Mouse (Mus musculus) CH12.LX (cell line): ENCODE measurements around the gene Sergef. TPM values are rescaled to one million over a fixed set of nuclear protein-coding genes. Genes with fewer than 3 reads are reported as not detected.

Experiments
- DNase-seq: peaks from one replicate; pipeline ENCODE4 v3.0.0-alpha.2; 2013; ENCODE audit errors: extremely low read depth
- H3K27ac ChIP-seq: 2 replicates; pipeline ENCODE4 v1.5.1; 2012; ENCODE audit warnings: low read depth, mild to moderate bottlenecking, control low read depth, moderate library complexity; ENCODE audit not compliant: insufficient read depth
- H3K27me3 ChIP-seq: replicated peaks from 2 replicates; pipeline ENCODE3; 2012; ENCODE audit warnings: inconsistent platforms
- H3K36me3 ChIP-seq, 2 experiments: replicated peaks in 1 of 2; 2 replicates each; pipeline versions ENCODE3 to v1.6.1; 2012; ENCODE audit warnings: inconsistent platforms in 1 of 2, low read length in 1 of 2, mild to moderate bottlenecking in 1 of 2, mixed read lengths in 1 of 2, moderate library complexity in 1 of 2; ENCODE audit not compliant: control insufficient read depth in 1 of 2, insufficient read depth in 1 of 2
- H3K4me1 ChIP-seq, 2 experiments: 2 replicates each; pipeline ENCODE4 v1.6.1; 2012; ENCODE audit warnings: inconsistent platforms in 1 of 2, moderate library complexity in 1 of 2; ENCODE audit not compliant: insufficient read depth in 2 of 2, control insufficient read depth in 1 of 2
- H3K4me2 ChIP-seq: 2 replicates; pipeline ENCODE4 v1.6.1; 2012; ENCODE audit warnings: low read depth, mild to moderate bottlenecking, control low read depth; ENCODE audit not compliant: poor library complexity, insufficient read depth, severe bottlenecking
- H3K4me3 ChIP-seq, 3 experiments: fragments of 150-350 bp in 1 of 3; sonication (generic) in 1 of 3; replicated peaks in 1 of 3; 2 replicates each; pipeline versions ENCODE3 to v1.5.1; 2011 to 2012; ENCODE audit warnings: low read depth in 2 of 3, low read length in 2 of 3, mild to moderate bottlenecking in 2 of 3, moderate library complexity in 2 of 3, control low read depth in 1 of 3, improper control_type of control experiment in 1 of 3, inconsistent platforms in 1 of 3, mixed read lengths in 1 of 3; ENCODE audit not compliant: poor library complexity in 1 of 3
- H3K79me2 ChIP-seq: replicated peaks from 2 replicates; pipeline ENCODE4 v1.6.1; 2012; ENCODE audit warnings: mild to moderate bottlenecking, moderate library complexity; ENCODE audit not compliant: control insufficient read depth, poor library complexity, insufficient read depth, severe bottlenecking; ENCODE audit errors: extremely low read depth
- H3K9ac ChIP-seq: 2 replicates; pipeline ENCODE4 v1.6.1; 2012; ENCODE audit warnings: low read depth, mild to moderate bottlenecking, control low read depth, moderate library complexity; ENCODE audit not compliant: insufficient read depth
- H3K9me3 ChIP-seq: replicated peaks from 2 replicates; pipeline ENCODE3; 2012; ENCODE audit warnings: low read length, inconsistent platforms, mixed read lengths
- CHD1 ChIP-seq: IDR thresholded peaks from 2 replicates; pipeline ENCODE4 v1.6.1; 2012; ENCODE audit warnings: low read depth, low read length, improper control_type of control experiment, inconsistent platforms
- CHD2 ChIP-seq: IDR thresholded peaks from 2 replicates; pipeline ENCODE4 v1.6.1; 2011; ENCODE audit warnings: low read length, improper control_type of control experiment
- CTCF ChIP-seq, 2 experiments: IDR thresholded peaks in 1 of 2; conservative IDR thresholded peaks in 1 of 2; 2 replicates each; pipeline ENCODE4 v1.5.1; 2011 to 2012; ENCODE audit warnings: low read depth in 2 of 2, low read length in 2 of 2, improper control_type of control experiment in 1 of 2, inconsistent platforms in 1 of 2, mild to moderate bottlenecking in 1 of 2, moderate library complexity in 1 of 2
- ELF1 ChIP-seq: IDR thresholded peaks from 2 replicates; pipeline ENCODE4 v1.6.1; 2014; ENCODE audit warnings: low read depth, mild to moderate bottlenecking, inconsistent platforms, low read length, improper control_type of control experiment
- EP300 ChIP-seq: IDR thresholded peaks from 2 replicates; pipeline ENCODE4 v1.6.1; 2011; ENCODE audit warnings: low read length, improper control_type of control experiment
- MAZ ChIP-seq: IDR thresholded peaks from 2 replicates; pipeline ENCODE4 v1.6.1; 2012; ENCODE audit warnings: low read depth, mild to moderate bottlenecking, inconsistent platforms, low read length, improper control_type of control experiment, moderate library complexity
- MEF2A ChIP-seq: IDR thresholded peaks from 2 replicates; pipeline ENCODE4 v1.6.1; 2014; ENCODE audit warnings: low read depth, mild to moderate bottlenecking, inconsistent platforms, low read length, improper control_type of control experiment, borderline replicate concordance
- MXI1 ChIP-seq: IDR thresholded peaks from 2 replicates; pipeline ENCODE4 v1.6.1; 2011; ENCODE audit warnings: mild to moderate bottlenecking, low read depth, low read length, improper control_type of control experiment
- MYC ChIP-seq: IDR thresholded peaks from 2 replicates; pipeline ENCODE4 v1.6.1; 2011; ENCODE audit warnings: low read depth, mild to moderate bottlenecking, improper control_type of control experiment, low read length
- NRF1 ChIP-seq: IDR thresholded peaks from 2 replicates; pipeline ENCODE4 v1.6.1; 2014; ENCODE audit warnings: low read depth, mild to moderate bottlenecking, inconsistent platforms, low read length, improper control_type of control experiment, moderate library complexity
- POLR2AphosphoS2 ChIP-seq: IDR thresholded peaks from 2 replicates; pipeline ENCODE4 v1.6.1; 2011; ENCODE audit warnings: low read depth, low read length, improper control_type of control experiment
- SIN3A ChIP-seq: IDR thresholded peaks from 2 replicates; pipeline ENCODE4 v1.6.1; 2012; ENCODE audit warnings: low read length, improper control_type of control experiment, inconsistent platforms
- SMC3 ChIP-seq: IDR thresholded peaks from 2 replicates; pipeline ENCODE4 v1.6.1; 2011; ENCODE audit warnings: low read depth, low read length, improper control_type of control experiment
- TBP ChIP-seq: conservative IDR thresholded peaks from 2 replicates; pipeline ENCODE4 v1.6.1; 2011; ENCODE audit warnings: low read depth, low read length, improper control_type of control experiment
- USF2 ChIP-seq: conservative IDR thresholded peaks from 2 replicates; pipeline ENCODE4 v1.6.1; 2011; ENCODE audit warnings: low read depth, low read length, improper control_type of control experiment
- ZC3H11A ChIP-seq: IDR thresholded peaks from 2 replicates; pipeline ENCODE4 v1.6.1; 2012; ENCODE audit warnings: low read depth, mild to moderate bottlenecking, inconsistent platforms, low read length, improper control_type of control experiment
- ZKSCAN1 ChIP-seq: IDR thresholded peaks from 2 replicates; pipeline ENCODE4 v1.6.1; 2012; ENCODE audit warnings: low read depth, inconsistent platforms, low read length, improper control_type of control experiment, borderline replicate concordance
- ZMIZ1 ChIP-seq: IDR thresholded peaks from 2 replicates; pipeline ENCODE4 v1.6.1; 2012; ENCODE audit warnings: low read depth, mild to moderate bottlenecking, inconsistent platforms, low read length, improper control_type of control experiment
- ZNF384 ChIP-seq: IDR thresholded peaks from 2 replicates; pipeline ENCODE4 v1.6.1; 2012; ENCODE audit warnings: low read depth, low read length, improper control_type of control experiment, inconsistent platforms
- dilution Hi-C: fragments of 300-500 bp; cut with MboI; formaldehyde crosslinking; loops from 2 replicates; pipeline ENCODE4 v1.14.3; 2020; ENCODE audit warnings: low sequenced_read_pairs; ENCODE audit not compliant: extremely low pct_unique_long_range_greater_than_20kb, extremely low pct_ligation_motif_present
- in situ Hi-C: fragments of 300-500 bp; cut with MboI; formaldehyde crosslinking; loops from 3 replicates; pipeline ENCODE4 v1.14.3; 2019; ENCODE audit warnings: low sequenced_read_pairs, low pct_ligation_motif_present, low pct_unique_long_range_greater_than_20kb, mixed read lengths
- polyA plus RNA-seq: library from polyadenylated mRNA; unstranded; fragments of >175 nt; gene quantifications from 2 replicates; pipeline ENCODE4 v1.2.1, GENCODE M21; 2012; ENCODE audit warnings: low read depth; ENCODE audit not compliant: insufficient read length
- total RNA-seq, 2 experiments: library from RNA; depleted of rRNA; stranded (reverse); fragments of 300-350 nt in 1 of 2; fragments of >200 nt in 1 of 2; gene quantifications; 2 replicates each; pipeline ENCODE4 v1.2.3; 2012 to 2014

Gene Sergef
- total and polyA plus RNA-seq, 3 experiments, result 13.0 to 18.0 (median 14.1) TPM

GRCm38 (mm10) chr7:46519148-46519547 lies 120.5 kb downstream of the Sergef start:
- Histone ChIP-seq H3K9me3 (no peaks in the 10 kb centered on the region), H3K4me1 (peaks cover 4 to 49% of the 10 kb centered on the region in 2 experiments; a peak in 2 of 4 replicates), H3K36me3 (peaks cover 0 to 15% of the 10 kb centered on the region in 2 experiments), H3K27me3 (no peaks in the 10 kb centered on the region), H3K27ac (no peak overlapping the region), H3K4me2 (no peak overlapping the region), H3K9ac (no peak overlapping the region), H3K79me2 (no peaks in the 10 kb centered on the region), H3K4me3 (no peak overlapping the region)
- in situ Hi-C loops (no loop called here), dilution Hi-C loops (no loop called here)
- TF ChIP-seq ZMIZ1 (no peak), POLR2AphosphoS2 (no peak), CTCF (conservative IDR thresholded peaks at IDR 0.05 in 1 of 2, IDR thresholded peaks at IDR 0.05 in 1 of 2; ENCODE audit: low read depth in 2 of 2, low read length in 2 of 2) (no peak)
- no peak for DNase-seq

GRCm38 (mm10) chr7:46517158-46517557 lies 122.4 kb downstream of the Sergef start:
- no peak for TF ChIP-seq CHD1
- no peak overlapping the region for H3K27ac ChIP-seq
- peaks cover 3 to 37% of the 10 kb centered on the region in 2 experiments; a peak in 2 of 4 replicates for H3K4me1 ChIP-seq
- H3K4me2 ChIP-seq, result no peak overlapping the region
- H3K4me3 ChIP-seq, result no peak overlapping the region
- H3K9ac ChIP-seq, result no peak overlapping the region
- dilution Hi-C loops, result no loop called here
- DNase-seq, result no peak
- H3K79me2 ChIP-seq, result no peaks in the 10 kb centered on the region
- no peaks in the 10 kb centered on the region for H3K9me3 ChIP-seq
- H3K27me3 ChIP-seq, result no peaks in the 10 kb centered on the region
- in situ Hi-C loops, result no loop called here
- peaks cover 2 to 22% of the 10 kb centered on the region in 2 experiments for H3K36me3 ChIP-seq

- Histone ChIP-seq H3K36me3 (peaks cover 2 to 29% of the 10 kb centered on the region in 2 experiments), H3K27ac (no peak overlapping the region), H3K4me3 (no peak overlapping the region), H3K4me1 (peaks cover under 1 to 25% of the 10 kb centered on the region in 2 experiments; a peak in 2 of 4 replicates), H3K27me3 (no peaks in the 10 kb centered on the region), H3K9ac (no peak overlapping the region), H3K9me3 (no peaks in the 10 kb centered on the region), H3K79me2 (no peaks in the 10 kb centered on the region), H3K4me2 (no peak overlapping the region)
- TF ChIP-seq ZNF384, result no peak
- TF ChIP-seq ZKSCAN1, result no peak
- TF ChIP-seq CTCF (conservative IDR thresholded peaks at IDR 0.05 in 1 of 2, IDR thresholded peaks at IDR 0.05 in 1 of 2; ENCODE audit: low read depth in 2 of 2, low read length in 2 of 2), result peak in 1 of 2 experiments; percentile 44; a peak in 2 of 4 replicates
- in situ Hi-C loops, result no loop called here
- dilution Hi-C loops, result no loop called here
- no peak for DNase-seq
Observed at GRCm38 (mm10) chr7:46515960-46516359, 123.6 kb downstream of the Sergef start.

GRCm38 (mm10) chr7:46514981-46515380 lies 124.6 kb downstream of the Sergef start:
- Histone ChIP-seq H3K4me3 (no peak overlapping the region), H3K4me1 (peaks cover 0 to 17% of the 10 kb centered on the region in 2 experiments; a peak in 2 of 4 replicates), H3K79me2 (no peaks in the 10 kb centered on the region), H3K9ac (no peak overlapping the region), H3K9me3 (no peaks in the 10 kb centered on the region), H3K4me2 (no peak overlapping the region), H3K36me3 (peaks cover 2 to 33% of the 10 kb centered on the region in 2 experiments), H3K27me3 (no peaks in the 10 kb centered on the region), H3K27ac (no peak overlapping the region)
- no peak for DNase-seq
- in situ Hi-C loops, result no loop called here
- dilution Hi-C loops, result no loop called here
- no peak for TF ChIP-seq TBP
- TF ChIP-seq NRF1, result no peak
- TF ChIP-seq MAZ, result no peak
- no peak for TF ChIP-seq MEF2A
- TF ChIP-seq MYC, result no peak
- TF ChIP-seq USF2, result no peak
- no peak for TF ChIP-seq SMC3
- no peak for TF ChIP-seq ZMIZ1
- TF ChIP-seq MXI1, result no peak
- TF ChIP-seq ELF1, result no peak
- TF ChIP-seq SIN3A, result no peak
- no peak for TF ChIP-seq ZKSCAN1
- TF ChIP-seq CHD2, result no peak
- no peak for TF ChIP-seq ZC3H11A
- TF ChIP-seq ZNF384, result no peak
- no peak for TF ChIP-seq EP300
